Mouse (Mus musculus): Measurements from ENCODE around the gene Olfr449. TPM values are rescaled to one million over a fixed set of nuclear protein-coding genes. Genes with fewer than 3 reads are reported as not detected.

Gene Olfr449
- polyA plus RNA-seq (2014; fragmentation: Nextera tagmentation; extraction: Ambion mirVana) = not detected in 2 replicates

GRCm38 (mm10) chr6:42834084-42834483 is at the start of gene Olfr449:
Gene Olfr449 (plus strand): TSS chr6:42834384.
- Histone ChIP-seq H3K27ac (ENCODE audit: low read depth) (no peak within 1 kb of the TSS), H3K4me3 (ENCODE audit: low read depth, low read length) (no peak within 1 kb of the TSS), H3K27me3 (ENCODE audit: insufficient read depth, low read length) (no peaks in the 10 kb centered on the region), H3K9me3 (ENCODE audit: low read depth, low read length) (no peaks in the 10 kb centered on the region), H3K36me3 (ENCODE audit: insufficient read depth) (no peaks in the 10 kb centered on the region), H3K9ac (no peak within 1 kb of the TSS), H3K4me1 (ENCODE audit: insufficient read depth) (no peaks in the 10 kb centered on the region), H3K4me2 (no peak within 1 kb of the TSS)
- ATAC-seq (ENCODE audit: insufficient read depth) = no peak
- no peak for TF ChIP-seq CTCF (IDR thresholded peaks at IDR 0.05; ENCODE audit: low read depth)
- peak; percentile 3 for DNase-seq

DNA sequence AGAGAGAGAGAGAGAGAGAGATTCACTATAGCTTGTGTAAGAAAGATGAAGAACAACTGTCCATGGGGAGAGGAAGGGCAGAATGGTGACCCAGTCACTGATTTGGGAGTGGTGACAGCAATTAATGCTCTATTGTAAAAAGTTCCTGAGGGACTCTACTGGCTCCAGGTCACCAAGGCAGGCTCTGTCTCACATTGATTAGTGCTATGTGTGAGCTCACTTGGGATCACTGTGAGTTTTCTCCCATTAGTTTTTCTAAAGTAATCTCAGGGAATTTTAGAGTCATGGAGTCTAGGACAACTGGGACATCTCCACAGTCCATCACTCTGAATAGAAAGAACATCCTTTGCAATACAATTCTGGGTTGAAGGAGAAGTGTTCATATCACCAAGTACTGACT is 49.4 kb upstream of the Olfr449 start, which contains the start of gene Olfr452:
Gene Olfr452, plus strand, starts transcription at position 301 of the 400 bp plus-strand sequence.
- no peak for TF ChIP-seq CTCF (IDR thresholded peaks at IDR 0.05; ENCODE audit: low read depth)
- H3K36me3 ChIP-seq (ENCODE audit: insufficient read depth) = no peaks in the 10 kb centered on the region
- H3K4me1 ChIP-seq (ENCODE audit: insufficient read depth) = no peaks in the 10 kb centered on the region
- H3K9me3 ChIP-seq (ENCODE audit: low read depth, low read length) = no peaks in the 10 kb centered on the region
- no peak within 1 kb of the TSS for H3K27ac ChIP-seq (ENCODE audit: low read depth)
- no peaks in the 10 kb centered on the region for H3K27me3 ChIP-seq (ENCODE audit: insufficient read depth, low read length)
- H3K9ac ChIP-seq = no peak within 1 kb of the TSS
- no peak for ATAC-seq (ENCODE audit: insufficient read depth)
- DNase-seq = no peak
- no peak within 1 kb of the TSS for H3K4me2 ChIP-seq
- no peak within 1 kb of the TSS for H3K4me3 ChIP-seq (ENCODE audit: low read depth, low read length)

GRCm38 (mm10) chr6:42790247-42790948 is 43.8 kb upstream of the Olfr449 start:
- Histone ChIP-seq H3K4me1 (ENCODE audit: insufficient read depth) (no peaks in the 10 kb centered on the region), H3K4me3 (ENCODE audit: low read depth, low read length) (no peak overlapping the region), H3K4me2 (no peak overlapping the region), H3K27me3 (ENCODE audit: insufficient read depth, low read length) (no peaks in the 10 kb centered on the region), H3K36me3 (ENCODE audit: insufficient read depth) (no peaks in the 10 kb centered on the region), H3K27ac (ENCODE audit: low read depth) (no peak overlapping the region), H3K9ac (no peak overlapping the region), H3K9me3 (ENCODE audit: low read depth, low read length) (no peaks in the 10 kb centered on the region)
- DNase-seq (peak; percentile 1), ATAC-seq (ENCODE audit: insufficient read depth) (no peak)
- peak; percentile 25; the same call in 1 of the 2 replicates for TF ChIP-seq CTCF (IDR thresholded peaks at IDR 0.05; ENCODE audit: low read depth)
- whole genome bisulfite sequencing = 33% methylated on average over 4 of the region's 4 CpGs

- WGBS = 75% methylated on average over 9 of the region's 9 CpGs
- no peaks in the 10 kb centered on the region for H3K4me1 ChIP-seq (ENCODE audit: insufficient read depth)
- DNase-seq = no peak
- TF ChIP-seq CTCF (IDR thresholded peaks at IDR 0.05; ENCODE audit: low read depth) = no peak
- H3K4me3 ChIP-seq (ENCODE audit: low read depth, low read length) = no peak overlapping the region
- no peak overlapping the region for H3K27ac ChIP-seq (ENCODE audit: low read depth)
- H3K9me3 ChIP-seq (ENCODE audit: low read depth, low read length) = no peaks in the 10 kb centered on the region
- no peaks in the 10 kb centered on the region for H3K36me3 ChIP-seq (ENCODE audit: insufficient read depth)
- H3K4me2 ChIP-seq = no peak overlapping the region
- no peak overlapping the region for H3K9ac ChIP-seq
- H3K27me3 ChIP-seq (ENCODE audit: insufficient read depth, low read length) = no peaks in the 10 kb centered on the region
- no peak for ATAC-seq (ENCODE audit: insufficient read depth)
Observed at GRCm38 (mm10) chr6:42790949-42791556, 43.1 kb upstream of the Olfr449 start.

GRCm38 (mm10) chr6:42794982-42795381 is 39.2 kb upstream of the Olfr449 start:
- Histone ChIP-seq H3K4me1 (ENCODE audit: insufficient read depth) (no peaks in the 10 kb centered on the region), H3K36me3 (ENCODE audit: insufficient read depth) (no peaks in the 10 kb centered on the region), H3K27me3 (ENCODE audit: insufficient read depth, low read length) (no peaks in the 10 kb centered on the region), H3K9me3 (ENCODE audit: low read depth, low read length) (no peaks in the 10 kb centered on the region), H3K9ac (no peak overlapping the region), H3K27ac (ENCODE audit: low read depth) (no peak overlapping the region), H3K4me3 (ENCODE audit: low read depth, low read length) (no peak overlapping the region), H3K4me2 (no peak overlapping the region)
- DNase-seq (no peak), ATAC-seq (ENCODE audit: insufficient read depth) (no peak)
- 85% methylated on average over 3 of the region's 3 CpGs for WGBS
- TF ChIP-seq CTCF (IDR thresholded peaks at IDR 0.05; ENCODE audit: low read depth) = no peak

DNA sequence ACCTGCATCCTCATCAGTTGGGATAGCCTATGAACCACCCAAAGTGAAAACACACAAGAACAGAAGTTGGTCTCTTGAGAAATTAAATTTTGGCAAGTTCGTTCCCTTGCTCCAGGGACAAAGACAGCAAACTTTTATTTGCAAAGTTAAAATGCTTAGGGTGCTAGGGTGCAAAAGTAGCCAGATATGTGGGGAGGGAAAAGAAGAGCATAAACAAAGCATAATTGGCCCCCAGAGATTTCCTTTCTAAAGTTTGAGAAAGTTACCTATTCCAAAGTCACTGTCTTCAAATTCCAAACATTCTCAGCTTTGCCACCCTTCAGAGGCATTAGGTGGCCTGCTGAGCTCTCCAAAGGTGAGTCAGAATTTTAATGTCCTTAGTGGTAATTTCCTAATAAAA is 22.5 kb upstream of the Olfr449 start, which contains the start of gene Olfr450:
Gene Olfr450, plus strand, starts transcription at position 301 of the 400 bp plus-strand sequence.
- no peaks in the 10 kb centered on the region for H3K27me3 ChIP-seq (ENCODE audit: insufficient read depth, low read length)
- DNase-seq (no peak), ATAC-seq (ENCODE audit: insufficient read depth) (no peak)
- H3K27ac ChIP-seq (ENCODE audit: low read depth) = no peak within 1 kb of the TSS
- H3K4me3 ChIP-seq (ENCODE audit: low read depth, low read length) = no peak within 1 kb of the TSS
- no peak within 1 kb of the TSS for H3K9ac ChIP-seq
- H3K9me3 ChIP-seq (ENCODE audit: low read depth, low read length) = no peaks in the 10 kb centered on the region
- H3K4me2 ChIP-seq = no peak within 1 kb of the TSS
- TF ChIP-seq CTCF (IDR thresholded peaks at IDR 0.05; ENCODE audit: low read depth) = no peak
- 79% methylated on average over 1 of the region's 1 CpGs for WGBS
- H3K36me3 ChIP-seq (ENCODE audit: insufficient read depth) = no peaks in the 10 kb centered on the region
- no peaks in the 10 kb centered on the region for H3K4me1 ChIP-seq (ENCODE audit: insufficient read depth)

DNA sequence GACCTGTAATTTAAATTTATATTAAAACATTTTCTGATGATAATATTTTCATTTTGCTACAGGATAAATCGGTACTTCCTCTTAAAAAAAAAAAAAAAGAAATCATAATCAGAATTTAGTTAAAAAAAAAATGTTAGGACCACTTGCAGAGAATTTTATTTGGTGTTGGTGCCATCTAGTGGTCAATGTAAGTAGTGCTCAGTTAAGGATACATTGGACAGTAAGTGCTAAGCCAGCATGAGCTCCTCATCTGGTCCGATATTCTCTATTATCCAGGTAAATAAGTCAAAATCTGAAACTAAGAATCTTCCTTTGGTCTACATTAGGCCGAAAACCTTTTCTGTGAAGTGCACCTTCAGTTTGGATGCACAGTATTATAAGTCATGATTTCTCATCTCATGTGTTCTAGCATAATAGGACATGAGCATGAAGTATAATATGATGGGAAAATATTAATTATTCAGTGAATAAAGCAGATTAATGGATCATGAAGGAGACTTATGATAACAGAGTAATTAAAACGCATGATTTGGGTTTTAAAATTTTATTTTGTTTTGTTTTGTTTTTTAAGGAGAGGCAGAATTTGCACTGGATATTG is 26.1 kb downstream of the Olfr449 start:
- no peak overlapping the region for H3K9ac ChIP-seq
- peak; percentile 91 for DNase-seq
- no peaks in the 10 kb centered on the region for H3K27me3 ChIP-seq (ENCODE audit: insufficient read depth, low read length)
- H3K36me3 ChIP-seq (ENCODE audit: insufficient read depth) = no peaks in the 10 kb centered on the region
- 11% methylated on average over 4 of the region's 4 CpGs for WGBS
- no peaks in the 10 kb centered on the region for H3K4me1 ChIP-seq (ENCODE audit: insufficient read depth)
- H3K9me3 ChIP-seq (ENCODE audit: low read depth, low read length) = no peaks in the 10 kb centered on the region
- peak; percentile 68 for TF ChIP-seq CTCF (IDR thresholded peaks at IDR 0.05; ENCODE audit: low read depth)
- ATAC-seq (ENCODE audit: insufficient read depth) = no peak; the same call in 1 of the 2 replicates
- no peak overlapping the region for H3K27ac ChIP-seq (ENCODE audit: low read depth)
- no peak overlapping the region for H3K4me2 ChIP-seq
- no peak overlapping the region for H3K4me3 ChIP-seq (ENCODE audit: low read depth, low read length)
